Mouse (Mus musculus): Measurements from ENCODE around the gene Gm21972. TPM values are rescaled to one million over a fixed set of nuclear protein-coding genes. Genes with fewer than 3 reads are reported as not detected.

The Gm21972 gene
- total RNA-seq (2014; rRNA removed; ENCODE audit: low replicate concordance) (not detected in 2 replicates), polyA plus RNA-seq (2015; fragmentation: Nextera tagmentation; extraction: Ambion mirVana) (not detected in 2 replicates)

- no peak within 1 kb of the TSS for H3K9ac ChIP-seq (replicated peaks; ENCODE audit: low read depth, low read length)
- peaks cover 80% of the 10 kb centered on the region for H3K36me3 ChIP-seq (replicated peaks; ENCODE audit: control insufficient read depth, insufficient read depth, low read length)
- no peak within 1 kb of the TSS for H3K27ac ChIP-seq (ENCODE audit: low read depth)
- no peak within 1 kb of the TSS for H3K4me3 ChIP-seq (ENCODE audit: low read depth, low read length)
- ATAC-seq (ENCODE audit: insufficient read depth, low read depth) (no peak), DNase-seq (ENCODE audit: low spot score) (no peak)
- 96% methylated on average over 4 of the region's 4 CpGs for WGBS
- no peaks in the 10 kb centered on the region for H3K27me3 ChIP-seq (ENCODE audit: control insufficient read depth, insufficient read depth, low read length)
- H3K4me2 ChIP-seq (ENCODE audit: low read depth, low read length), result no peak within 1 kb of the TSS
- H3K9me3 ChIP-seq (replicated peaks; ENCODE audit: control insufficient read depth, low read length), result no peaks in the 10 kb centered on the region
- no peaks in the 10 kb centered on the region for H3K4me1 ChIP-seq (ENCODE audit: control insufficient read depth, insufficient read depth)
- no peak for TF ChIP-seq EP300 (IDR thresholded peaks at IDR 0.05; ENCODE audit: low read depth)
- TF ChIP-seq CTCF (IDR thresholded peaks at IDR 0.05; ENCODE audit: low read depth), result no peak
Observed at GRCm38 (mm10) chr1:86133337-86133736, at the start of gene Gm21972. Gene Gm21972, plus strand, starts transcription at chr1:86133637.

- TF ChIP-seq EP300 (IDR thresholded peaks at IDR 0.05; ENCODE audit: low read depth) (no peak), CTCF (IDR thresholded peaks at IDR 0.05; ENCODE audit: low read depth) (no peak)
- WGBS, result 79% methylated on average over 7 of the region's 7 CpGs
- no peak overlapping the region for H3K4me2 ChIP-seq (ENCODE audit: low read depth, low read length)
Observed at GRCm38 (mm10) chr1:86094413-86094812, 39.0 kb upstream of the Gm21972 start.

DNA sequence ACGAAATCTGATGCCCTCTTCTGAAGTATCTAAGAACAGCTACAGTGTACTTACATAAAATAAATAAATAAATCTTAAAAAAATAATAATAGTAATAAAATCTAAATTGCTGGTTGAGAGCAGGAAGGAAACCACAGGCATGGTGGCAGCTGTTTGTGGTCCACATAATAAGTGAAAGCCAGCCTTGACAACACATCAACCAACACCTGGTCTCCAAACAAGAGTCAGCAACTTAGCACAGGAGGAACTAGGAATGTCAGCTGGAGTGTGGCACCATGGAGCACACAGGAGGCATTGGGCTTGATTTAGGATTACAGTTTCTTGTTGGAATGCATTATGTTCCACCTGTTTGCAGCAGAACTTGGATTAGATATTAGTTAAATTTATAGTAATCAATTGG lies 28.4 kb upstream of the Gm21972 start:
- 100% methylated on average over 1 of the region's 1 CpGs for whole genome bisulfite sequencing
- Histone ChIP-seq H3K27me3 (ENCODE audit: control insufficient read depth, insufficient read depth, low read length) (no peaks in the 10 kb centered on the region), H3K4me3 (ENCODE audit: low read depth, low read length) (no peak overlapping the region), H3K36me3 (replicated peaks; ENCODE audit: control insufficient read depth, insufficient read depth, low read length) (peaks cover 14% of the 10 kb centered on the region), H3K4me1 (ENCODE audit: control insufficient read depth, insufficient read depth) (no peaks in the 10 kb centered on the region), H3K9me3 (replicated peaks; ENCODE audit: control insufficient read depth, low read length) (no peaks in the 10 kb centered on the region), H3K9ac (replicated peaks; ENCODE audit: low read depth, low read length) (no peak overlapping the region), H3K4me2 (ENCODE audit: low read depth, low read length) (no peak overlapping the region), H3K27ac (ENCODE audit: low read depth) (no peak overlapping the region)
- DNase-seq (ENCODE audit: low spot score) (no peak), ATAC-seq (ENCODE audit: insufficient read depth, low read depth) (no peak)
- TF ChIP-seq EP300 (IDR thresholded peaks at IDR 0.05; ENCODE audit: low read depth), result no peak
- TF ChIP-seq CTCF (IDR thresholded peaks at IDR 0.05; ENCODE audit: low read depth), result no peak

More at GRCm38 (mm10) chr1:86094413-86094812, 39.0 kb upstream of the Gm21972 start:
- H3K36me3 ChIP-seq (replicated peaks; ENCODE audit: control insufficient read depth, insufficient read depth, low read length), result peaks cover 67% of the 10 kb centered on the region
- no peaks in the 10 kb centered on the region for H3K27me3 ChIP-seq (ENCODE audit: control insufficient read depth, insufficient read depth, low read length)
- no peaks in the 10 kb centered on the region for H3K9me3 ChIP-seq (replicated peaks; ENCODE audit: control insufficient read depth, low read length)
- no peak overlapping the region for H3K4me3 ChIP-seq (ENCODE audit: low read depth, low read length)
- no peaks in the 10 kb centered on the region for H3K4me1 ChIP-seq (ENCODE audit: control insufficient read depth, insufficient read depth)
- no peak for DNase-seq (ENCODE audit: low spot score)
- H3K27ac ChIP-seq (ENCODE audit: low read depth), result no peak overlapping the region
- H3K9ac ChIP-seq (replicated peaks; ENCODE audit: low read depth, low read length), result no peak overlapping the region
- ATAC-seq (ENCODE audit: insufficient read depth, low read depth), result no peak

GRCm38 (mm10) chr1:86111779-86112178 lies 21.7 kb upstream of the Gm21972 start, which contains the start of gene Htr2b:
Gene Htr2b, minus strand, starts transcription at chr1:86111970.
- Histone ChIP-seq H3K36me3 (replicated peaks; ENCODE audit: control insufficient read depth, insufficient read depth, low read length) (peaks cover 9% of the 10 kb centered on the region), H3K4me1 (ENCODE audit: control insufficient read depth, insufficient read depth) (no peaks in the 10 kb centered on the region), H3K9ac (replicated peaks; ENCODE audit: low read depth, low read length) (no peak within 1 kb of the TSS), H3K9me3 (replicated peaks; ENCODE audit: control insufficient read depth, low read length) (no peaks in the 10 kb centered on the region), H3K4me3 (ENCODE audit: low read depth, low read length) (no peak within 1 kb of the TSS), H3K4me2 (ENCODE audit: low read depth, low read length) (no peak within 1 kb of the TSS), H3K27ac (ENCODE audit: low read depth) (no peak within 1 kb of the TSS), H3K27me3 (ENCODE audit: control insufficient read depth, insufficient read depth, low read length) (no peaks in the 10 kb centered on the region)
- TF ChIP-seq EP300 (IDR thresholded peaks at IDR 0.05; ENCODE audit: low read depth), result no peak
- TF ChIP-seq CTCF (IDR thresholded peaks at IDR 0.05; ENCODE audit: low read depth), result peak; percentile 26; the same call in 1 of the 2 replicates
- ATAC-seq (ENCODE audit: insufficient read depth, low read depth) (peak; percentile 58; the same call in 1 of the 2 replicates), DNase-seq (ENCODE audit: low spot score) (peak; percentile 41)
- 49% methylated on average over 6 of the region's 6 CpGs for WGBS

DNA sequence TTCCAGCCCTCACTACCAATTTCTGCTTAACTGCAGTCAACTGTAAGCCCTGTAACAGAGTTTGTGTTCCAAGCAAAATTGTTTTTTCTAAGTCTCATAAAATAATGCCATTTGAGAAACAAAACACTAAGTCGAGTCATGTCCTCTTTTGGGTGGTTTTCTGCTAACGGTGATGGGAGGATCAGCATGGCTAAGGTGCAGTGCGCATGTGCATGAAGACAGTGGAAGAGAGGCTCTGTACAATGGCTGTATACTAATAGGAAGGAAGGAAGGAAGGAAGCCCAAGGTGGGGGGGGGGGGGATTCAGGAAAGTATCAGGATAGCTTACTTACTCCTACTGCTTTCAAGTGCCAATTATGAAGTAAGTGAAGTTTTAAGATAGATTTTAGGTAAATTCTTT lies 19.3 kb upstream of the Gm21972 start:
- Histone ChIP-seq H3K4me3 (ENCODE audit: low read depth, low read length) (no peak overlapping the region), H3K36me3 (replicated peaks; ENCODE audit: control insufficient read depth, insufficient read depth, low read length) (peaks cover 25% of the 10 kb centered on the region), H3K27me3 (ENCODE audit: control insufficient read depth, insufficient read depth, low read length) (no peaks in the 10 kb centered on the region), H3K4me2 (ENCODE audit: low read depth, low read length) (no peak overlapping the region), H3K9me3 (replicated peaks; ENCODE audit: control insufficient read depth, low read length) (no peaks in the 10 kb centered on the region), H3K4me1 (ENCODE audit: control insufficient read depth, insufficient read depth) (no peaks in the 10 kb centered on the region), H3K9ac (replicated peaks; ENCODE audit: low read depth, low read length) (no peak overlapping the region), H3K27ac (ENCODE audit: low read depth) (no peak overlapping the region)
- no peak for TF ChIP-seq CTCF (IDR thresholded peaks at IDR 0.05; ENCODE audit: low read depth)
- TF ChIP-seq EP300 (IDR thresholded peaks at IDR 0.05; ENCODE audit: low read depth), result no peak
- WGBS, result 75% methylated on average over 3 of the region's 3 CpGs
- ATAC-seq (ENCODE audit: insufficient read depth, low read depth) (no peak), DNase-seq (ENCODE audit: low spot score) (no peak)

GRCm38 (mm10) chr1:86119549-86119948 lies 13.9 kb upstream of the Gm21972 start:
- no peak overlapping the region for H3K27ac ChIP-seq (ENCODE audit: low read depth)
- TF ChIP-seq CTCF (IDR thresholded peaks at IDR 0.05; ENCODE audit: low read depth) (no peak), EP300 (IDR thresholded peaks at IDR 0.05; ENCODE audit: low read depth) (no peak)
- no peaks in the 10 kb centered on the region for H3K27me3 ChIP-seq (ENCODE audit: control insufficient read depth, insufficient read depth, low read length)
- ATAC-seq (ENCODE audit: insufficient read depth, low read depth) (no peak), DNase-seq (ENCODE audit: low spot score) (no peak)
- no peaks in the 10 kb centered on the region for H3K9me3 ChIP-seq (replicated peaks; ENCODE audit: control insufficient read depth, low read length)
- WGBS, result 90% methylated on average over 4 of the region's 4 CpGs
- H3K4me2 ChIP-seq (ENCODE audit: low read depth, low read length), result no peak overlapping the region
- H3K4me3 ChIP-seq (ENCODE audit: low read depth, low read length), result no peak overlapping the region
- no peak overlapping the region for H3K9ac ChIP-seq (replicated peaks; ENCODE audit: low read depth, low read length)
- H3K4me1 ChIP-seq (ENCODE audit: control insufficient read depth, insufficient read depth), result no peaks in the 10 kb centered on the region
- peaks cover 63% of the 10 kb centered on the region for H3K36me3 ChIP-seq (replicated peaks; ENCODE audit: control insufficient read depth, insufficient read depth, low read length)
